Mouse (Mus musculus): ENCODE measurements at regions not wholly inside any gene's neighbourhood (a gene's known extent, or its start where the extent isn't known, plus 50 kb on each side); places are given as distances from the start of the nearest gene placed in this dataset.

DNA sequence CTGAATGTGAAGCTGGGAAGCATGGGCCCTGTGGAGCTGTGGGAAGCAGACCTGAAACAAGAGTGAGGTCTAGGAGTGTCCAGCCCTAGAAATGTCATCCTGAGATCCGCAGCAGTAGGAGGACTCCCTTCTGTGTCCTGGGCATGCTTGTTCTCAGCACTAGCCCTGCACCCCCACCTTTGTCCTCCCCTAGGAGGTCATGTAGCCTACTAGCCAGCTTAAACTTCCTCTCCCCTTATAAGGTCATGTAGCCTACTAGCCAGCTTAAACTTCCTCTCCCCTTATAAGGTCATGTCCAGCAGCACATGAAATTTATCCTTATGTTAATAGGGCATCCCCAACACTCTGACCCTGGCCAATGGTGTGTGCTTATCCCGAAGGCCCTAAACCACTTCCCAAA is 363.5 kb upstream of the Zeb2 start:
- no peak for DNase-seq

DNA sequence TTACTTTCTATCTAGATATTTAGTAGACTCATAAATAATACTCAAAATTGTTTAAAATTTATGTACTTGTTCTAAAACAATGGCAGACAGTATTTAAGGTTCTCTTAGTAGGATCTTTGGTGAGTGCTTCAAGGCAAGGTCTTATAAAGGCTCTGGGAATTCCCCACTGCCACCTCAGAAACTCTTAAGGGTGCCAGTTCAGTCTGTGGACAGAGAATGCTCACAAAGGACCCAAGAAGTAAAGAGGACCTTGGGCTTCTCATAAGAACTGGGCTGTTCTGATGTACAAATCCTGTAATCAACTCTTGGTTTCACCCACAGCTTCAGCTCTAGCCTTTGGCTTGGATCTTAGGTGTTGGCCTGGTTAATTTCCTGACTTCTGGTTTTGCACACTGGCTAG is 358.8 kb upstream of the Zeb2 start:
- no peak for DNase-seq

DNA sequence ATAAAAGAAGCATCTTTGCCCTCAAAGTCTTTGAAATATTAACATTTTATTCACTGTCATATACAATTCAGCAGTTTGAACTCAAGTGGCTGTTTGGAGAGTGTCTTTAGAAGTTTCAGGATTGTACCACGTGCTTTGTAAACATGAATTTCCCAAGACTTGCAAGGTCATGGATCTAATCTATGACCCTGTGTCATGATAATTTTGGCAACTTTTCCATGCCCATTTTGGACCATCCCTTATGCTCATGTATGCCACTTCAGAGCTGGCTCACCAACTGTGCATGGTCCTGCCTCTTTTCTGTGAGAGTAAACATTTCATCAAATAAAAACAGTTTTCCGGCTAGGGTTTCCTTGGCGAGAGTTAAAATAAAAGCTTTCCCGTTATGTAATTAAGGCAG is 347.1 kb upstream of the Zeb2 start:
- no peak for DNase-seq

DNA sequence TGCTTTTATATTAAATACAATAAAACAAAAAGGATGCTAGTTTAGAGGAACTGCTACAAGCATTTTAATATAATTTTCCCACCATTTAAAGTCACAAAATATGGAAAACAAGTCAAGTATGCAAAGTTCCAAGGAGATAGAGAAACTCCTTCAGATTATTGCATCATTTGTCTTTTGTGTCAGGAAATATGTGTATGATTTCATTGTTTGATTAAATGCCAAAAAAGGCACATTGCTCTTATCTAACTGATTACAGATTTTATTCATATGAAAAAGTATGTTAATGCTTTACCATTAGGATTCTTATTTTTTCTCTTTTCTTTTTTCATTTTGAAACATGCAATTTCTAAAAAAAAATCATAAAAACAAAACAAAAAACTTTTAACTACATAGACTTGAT is 342.2 kb upstream of the Zeb2 start:
- no peak for DNase-seq

DNA sequence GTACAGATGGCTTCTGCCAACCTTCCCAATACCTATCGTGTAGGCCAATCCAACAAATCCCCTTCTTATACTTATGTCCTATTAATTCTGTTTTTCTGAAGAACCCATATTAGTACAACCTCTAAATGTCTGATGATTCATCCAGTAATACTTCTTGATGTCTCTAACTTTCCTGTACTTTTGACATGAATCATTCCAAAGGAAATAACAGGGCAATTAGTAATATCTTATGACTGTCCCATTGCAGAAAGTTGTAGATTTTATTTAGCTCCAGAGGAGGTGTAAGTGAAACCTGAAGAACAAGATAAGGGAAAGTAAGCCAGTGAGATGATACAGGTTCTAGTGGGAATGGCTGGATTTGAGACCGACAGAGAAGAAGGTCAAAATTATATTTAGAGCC is 337.6 kb upstream of the Zeb2 start:
- no peak for DNase-seq

DNA sequence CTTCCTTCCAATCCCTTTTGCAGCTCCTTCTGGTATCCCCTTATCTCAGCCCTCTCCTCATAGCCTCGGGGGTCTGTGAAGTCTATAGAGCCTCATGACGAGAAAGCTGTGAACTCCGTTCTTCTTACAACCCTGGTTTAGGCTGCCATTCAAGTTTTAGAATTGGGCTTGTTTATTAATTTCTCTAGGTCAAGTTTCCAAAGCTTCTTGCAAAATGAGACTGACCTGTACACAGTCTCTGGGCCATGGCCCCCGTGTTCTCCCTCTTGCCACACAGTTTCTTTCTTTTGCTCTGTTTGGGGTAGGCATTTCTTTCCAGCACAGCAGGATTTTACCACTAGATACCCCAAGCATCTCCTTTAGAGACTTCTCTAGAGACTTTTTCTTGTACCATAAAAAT is 322.0 kb upstream of the Zeb2 start:
- DNase-seq: no peak

DNA sequence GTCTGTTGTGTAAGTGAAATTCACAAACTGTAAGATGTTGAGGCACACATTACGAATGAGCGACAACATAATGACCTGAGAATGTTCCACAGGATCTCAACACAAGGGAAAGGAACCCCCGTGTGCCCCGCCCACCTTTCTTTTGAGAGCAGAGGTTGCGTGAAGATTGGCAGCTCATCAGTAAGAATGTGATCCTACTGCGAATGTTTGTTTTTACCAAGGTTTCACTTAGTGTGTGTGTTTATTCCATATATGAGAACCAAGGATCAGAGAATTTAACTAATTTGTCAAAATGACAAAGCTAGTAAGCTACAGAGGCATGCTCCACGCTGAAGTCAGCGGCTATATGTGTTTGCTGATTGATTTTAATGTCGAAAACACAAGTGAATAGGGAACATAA is 321.5 kb upstream of the Zeb2 start:
- no peak for DNase-seq

DNA sequence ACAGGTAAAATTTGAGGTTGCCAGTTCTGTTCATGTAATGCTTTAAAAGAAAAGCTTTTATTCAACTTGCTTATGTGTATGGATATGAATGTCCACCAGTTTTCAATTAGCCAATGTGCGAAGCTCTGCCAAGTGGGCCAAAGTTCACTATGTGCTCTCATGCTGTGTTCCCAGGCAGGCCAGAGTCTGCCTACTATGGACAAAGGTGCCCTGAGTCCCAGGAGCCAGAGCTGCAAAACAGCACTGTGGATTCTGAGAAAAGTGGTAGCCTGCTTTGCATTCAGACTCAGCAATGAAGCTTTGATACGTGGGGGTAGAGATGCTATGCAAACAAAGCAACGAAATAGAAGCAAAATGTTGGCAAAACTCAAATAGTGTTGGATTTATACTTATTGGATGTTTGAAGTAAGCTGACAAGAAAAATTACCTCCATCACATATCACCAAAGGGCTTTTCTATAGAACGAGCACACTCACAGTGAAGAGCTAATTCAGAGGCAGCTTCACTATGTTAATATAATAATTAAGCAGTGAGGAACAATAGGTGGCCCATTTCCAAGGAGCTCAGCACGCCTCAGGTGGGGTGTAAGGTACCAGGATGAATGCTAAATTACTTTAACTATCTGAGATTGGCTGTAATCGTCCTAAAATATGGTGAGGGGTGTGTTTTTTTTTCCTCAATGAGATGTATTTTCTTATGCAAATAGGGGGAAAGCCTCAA is 318.2 kb upstream of the Zeb2 start:
- peak; percentile 6 to 16 for DNase-seq

DNA sequence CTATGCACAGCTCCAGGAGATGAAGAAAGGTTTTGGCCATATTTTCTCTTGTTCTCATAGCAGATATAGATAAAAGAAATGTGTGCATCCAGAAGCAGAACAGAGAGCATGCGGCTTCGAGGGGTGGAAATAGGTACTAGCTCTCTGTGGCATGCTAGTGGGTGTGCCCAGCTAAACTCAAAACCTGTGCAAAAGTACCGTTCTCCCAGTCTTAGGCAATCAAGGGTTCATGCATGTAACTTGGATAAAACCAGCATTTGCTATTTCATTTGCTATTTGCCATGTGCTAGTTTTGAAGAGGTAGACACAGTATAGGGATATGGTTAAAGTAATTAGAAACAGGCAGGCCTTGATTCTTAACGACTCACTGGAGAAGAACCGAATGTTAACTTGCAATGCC is 317.6 kb upstream of the Zeb2 start:
- no peak for DNase-seq

DNA sequence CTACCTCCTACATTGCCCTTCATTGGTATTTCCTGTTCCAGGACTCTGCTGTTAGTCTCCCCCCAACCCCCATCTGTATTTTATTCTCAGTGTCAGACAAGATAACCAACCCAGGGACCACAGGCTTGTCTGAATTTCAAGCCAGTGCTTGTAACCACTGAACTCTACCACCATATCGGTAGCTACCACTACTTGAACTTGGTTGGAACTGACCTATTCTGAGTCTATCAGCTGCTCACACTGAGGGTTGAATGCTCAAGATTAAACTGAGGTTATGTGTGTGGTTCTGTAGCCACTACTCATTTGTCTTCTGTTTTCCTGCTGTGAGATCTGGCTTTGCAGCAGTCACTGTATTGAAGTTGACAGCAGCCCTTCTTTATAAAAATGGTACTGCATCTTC is 317.0 kb upstream of the Zeb2 start:
- no peak for DNase-seq

DNA sequence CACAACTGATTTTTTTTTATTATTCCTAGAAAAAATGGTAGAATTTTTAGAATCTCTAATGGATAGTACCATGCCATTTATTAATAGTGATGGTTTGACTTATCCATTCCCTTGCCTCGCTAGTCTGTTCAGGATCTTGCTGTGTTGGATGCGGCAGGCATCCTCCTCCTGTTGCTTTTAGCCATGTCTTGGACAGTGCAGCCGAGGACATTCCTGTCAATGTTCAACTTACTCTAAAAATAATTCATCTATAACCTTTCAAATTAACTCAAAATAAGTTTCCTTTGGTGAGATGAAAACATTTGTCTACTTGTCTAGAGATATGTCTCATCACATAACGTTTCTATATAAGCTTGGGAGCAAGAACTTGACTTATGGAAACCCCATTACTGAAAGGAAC is 314.2 kb upstream of the Zeb2 start:
- no peak for DNase-seq

DNA sequence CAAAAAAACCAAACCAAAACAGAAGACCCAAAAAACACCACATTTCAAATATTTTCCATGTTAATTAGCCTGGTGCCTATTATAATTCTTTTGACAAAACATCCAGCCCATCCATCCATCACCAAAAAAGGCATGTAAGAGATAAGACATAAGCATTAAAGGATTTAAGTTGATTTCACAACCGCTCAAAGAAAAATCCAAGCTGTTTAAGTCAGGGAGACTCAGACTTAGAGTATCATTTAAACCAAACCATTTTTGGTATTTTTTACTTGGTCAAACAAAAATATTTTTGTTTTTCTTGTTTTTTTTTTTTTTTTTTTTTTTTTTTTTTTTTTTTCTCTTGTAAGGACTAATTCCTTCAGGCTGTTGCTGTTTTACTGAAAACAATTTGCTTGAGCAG is 304.6 kb upstream of the Zeb2 start:
- no peak for DNase-seq

DNA sequence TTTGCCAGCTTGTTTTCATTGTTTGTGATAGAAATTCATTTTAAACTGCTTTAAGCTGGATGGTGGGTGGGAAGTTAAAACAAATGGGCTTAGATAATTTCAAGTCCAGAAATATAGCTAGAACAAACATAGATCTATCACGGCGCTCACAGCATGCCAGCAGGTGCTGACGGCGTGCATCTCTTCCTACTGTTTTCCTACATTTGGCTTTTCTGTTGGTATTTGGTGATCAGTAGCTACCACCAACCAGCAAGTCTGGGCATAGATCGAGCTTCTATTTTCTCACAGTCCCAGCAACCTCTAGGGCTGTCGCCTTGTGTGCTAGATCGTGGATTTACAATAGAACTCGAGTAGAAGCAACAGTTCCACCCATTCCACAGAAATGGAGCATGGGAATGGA is 290.9 kb upstream of the Zeb2 start:
- no peak for DNase-seq

DNA sequence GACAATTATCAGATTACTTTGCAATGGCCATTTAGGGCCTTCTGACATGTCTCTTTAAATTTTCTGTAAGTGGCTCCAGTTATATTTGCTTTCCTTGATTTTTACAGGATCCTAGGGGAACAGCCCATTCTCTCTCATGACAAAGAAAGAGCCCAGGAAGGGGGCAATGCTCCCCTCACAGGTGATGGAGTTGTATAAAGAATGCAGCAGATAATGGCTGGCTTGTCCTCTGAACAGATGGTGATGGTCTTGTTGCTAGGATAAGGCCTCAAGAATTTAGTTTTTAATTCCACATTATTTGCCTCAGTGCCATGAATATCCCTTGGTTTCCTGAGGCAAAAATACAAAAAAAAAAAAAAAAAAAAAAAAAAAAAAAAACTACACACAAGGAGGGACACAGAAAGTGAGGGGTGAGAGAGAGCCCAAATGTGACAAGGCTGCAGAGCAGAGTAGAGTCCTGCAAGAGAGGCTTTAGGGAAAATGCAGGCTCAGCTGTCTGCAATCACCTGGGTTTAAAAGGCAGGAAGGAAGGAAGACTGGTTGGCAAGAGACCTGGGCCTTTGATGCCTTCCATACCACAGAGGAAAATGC is 272.8 kb upstream of the Zeb2 start:
- DNase-seq: no peak

DNA sequence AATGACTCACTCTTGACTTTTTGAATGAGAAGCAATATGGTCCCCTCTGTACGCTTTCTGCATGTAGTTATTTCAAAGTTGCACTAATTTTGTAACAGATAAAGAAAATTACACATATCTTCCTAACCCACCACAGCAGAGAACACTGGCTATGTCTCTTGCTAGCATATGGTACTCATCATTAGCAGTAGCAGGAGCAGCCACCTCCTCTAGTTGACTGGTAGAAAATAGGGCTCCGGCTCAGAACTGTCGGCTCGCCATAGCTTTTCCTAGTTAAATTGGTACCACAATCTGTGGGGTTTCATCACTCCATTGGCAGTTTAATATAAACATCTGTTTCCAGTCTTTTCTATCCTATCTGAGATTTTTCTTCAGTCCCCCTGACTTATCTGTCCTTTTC is 254.1 kb upstream of the Zeb2 start:
- DNase-seq: no peak

DNA sequence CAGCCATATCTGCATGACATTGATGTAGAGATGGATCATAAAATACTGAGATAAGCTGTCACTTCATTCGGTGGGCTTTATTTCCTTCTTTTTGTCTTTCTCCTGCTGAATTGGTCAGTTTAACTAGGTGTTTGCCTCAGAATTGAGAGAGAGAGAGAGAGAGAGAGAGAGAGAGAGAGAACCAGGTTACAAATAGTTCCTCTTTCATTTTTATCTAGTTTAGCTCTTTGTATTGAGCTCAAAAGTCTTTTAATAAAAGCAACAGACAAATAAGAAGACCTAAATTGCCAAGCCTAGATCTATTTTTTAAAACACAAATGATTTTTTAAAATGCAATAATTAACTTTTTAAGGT is 253.4 kb upstream of the Zeb2 start:
- DNase-seq: no peak

DNA sequence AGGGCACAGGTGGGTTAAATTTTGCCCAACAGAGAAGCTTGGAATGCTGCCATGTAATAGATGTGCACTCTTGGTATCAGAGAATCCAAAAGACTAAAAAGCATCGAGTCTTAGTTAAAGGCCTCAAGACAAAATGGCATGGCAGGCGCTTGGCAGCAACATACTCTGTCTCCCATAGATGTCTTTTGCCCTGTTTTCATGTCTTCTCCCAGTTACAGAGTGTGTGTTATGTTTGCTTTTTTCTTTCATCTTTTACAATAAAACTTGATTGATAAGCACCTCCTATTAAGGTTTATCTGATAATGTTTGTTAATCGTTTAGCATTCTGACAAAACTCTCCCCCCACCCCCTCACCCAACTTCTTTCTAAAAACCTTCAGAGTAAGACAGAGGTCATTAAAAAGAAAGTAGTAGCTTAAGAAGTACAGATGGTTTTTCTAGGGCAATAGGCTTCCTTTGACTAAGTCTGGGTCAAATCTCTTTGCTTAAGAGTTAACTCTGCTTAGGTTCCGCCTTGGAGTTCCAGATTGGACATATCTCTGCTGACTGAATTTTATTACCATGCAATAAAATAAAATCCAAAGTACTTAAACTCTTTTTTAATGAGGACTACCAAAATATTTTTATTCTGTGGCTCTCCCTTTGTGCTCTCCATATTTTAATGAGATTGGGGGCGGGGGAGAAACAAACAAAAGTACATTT is 252.9 kb upstream of the Zeb2 start:
- DNase-seq: peak in 1 of 2 experiments; percentile 17

DNA sequence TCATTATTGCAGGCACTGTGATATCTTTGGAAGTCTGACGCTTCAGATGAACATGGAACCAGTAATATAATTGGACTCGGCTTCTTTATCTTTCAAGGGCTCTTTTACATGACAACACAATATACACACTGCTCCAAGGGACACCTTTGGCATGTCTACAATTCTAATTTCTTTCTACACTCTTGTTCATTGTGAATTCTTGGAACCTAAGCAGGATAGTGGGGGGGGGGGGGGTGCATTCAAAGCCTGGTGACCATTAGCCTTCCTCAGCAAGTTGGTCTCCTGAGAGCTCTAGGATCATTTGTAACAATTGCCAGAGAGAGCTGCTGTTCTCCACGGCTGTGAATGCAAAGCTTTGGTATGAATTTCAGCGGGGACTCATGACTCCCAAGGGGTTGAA is 252.2 kb upstream of the Zeb2 start:
- DNase-seq: no peak

DNA sequence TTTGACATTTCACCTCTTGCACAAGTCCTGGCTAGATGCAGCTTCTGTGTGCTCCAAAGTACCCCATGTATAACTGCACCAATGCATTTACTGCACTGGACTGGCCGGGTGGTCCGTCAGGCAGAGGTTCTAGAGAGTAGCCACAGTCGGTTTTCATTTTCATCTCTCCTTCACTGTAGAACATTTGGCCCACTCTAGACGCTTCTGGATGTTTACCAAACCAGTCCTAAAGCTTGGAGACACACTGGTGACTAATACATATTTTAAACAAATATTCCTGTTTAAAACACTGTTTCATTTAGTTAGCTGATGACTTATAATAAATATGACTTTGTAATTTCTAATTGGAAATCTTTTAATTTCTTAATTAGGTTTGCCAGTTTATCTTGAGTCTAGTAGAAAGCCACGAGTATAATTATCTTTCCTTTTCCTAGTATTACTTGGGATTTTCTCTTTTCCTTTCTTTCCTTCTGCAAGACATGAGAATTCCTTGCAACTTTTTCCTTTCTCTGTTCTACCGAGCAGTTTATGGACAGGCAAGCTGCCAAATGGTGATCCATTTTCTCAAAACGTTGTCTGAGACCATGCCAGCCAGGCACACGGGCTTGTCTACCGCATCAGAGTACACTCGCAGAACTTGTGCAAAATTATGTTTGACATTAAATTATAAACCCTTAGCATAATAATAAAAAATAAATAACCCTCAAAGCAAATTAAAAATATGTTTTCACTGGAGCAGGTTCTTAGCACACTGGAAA is 250.4 kb upstream of the Zeb2 start:
- peak; percentile 50 to 55 for DNase-seq

DNA sequence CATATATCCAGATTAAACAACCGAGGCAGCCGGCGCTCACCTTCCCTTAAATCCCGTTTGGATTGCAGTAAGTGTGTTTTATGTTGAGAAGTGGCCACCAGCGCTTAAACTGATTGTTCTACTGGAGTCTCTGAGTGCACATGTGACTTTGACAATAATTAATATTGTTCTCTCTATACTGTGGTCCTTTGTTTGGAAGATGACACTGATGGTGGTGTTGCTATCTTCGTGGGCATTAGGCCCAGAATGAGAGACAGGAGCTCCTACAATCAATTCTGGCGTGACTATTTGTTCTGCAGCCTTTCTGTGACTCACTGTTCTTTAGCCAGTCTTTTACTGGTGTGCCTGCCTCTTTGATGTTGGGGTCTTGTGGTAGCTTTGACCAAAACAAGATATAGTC is 240.1 kb upstream of the Zeb2 start:
- DNase-seq: no peak

DNA sequence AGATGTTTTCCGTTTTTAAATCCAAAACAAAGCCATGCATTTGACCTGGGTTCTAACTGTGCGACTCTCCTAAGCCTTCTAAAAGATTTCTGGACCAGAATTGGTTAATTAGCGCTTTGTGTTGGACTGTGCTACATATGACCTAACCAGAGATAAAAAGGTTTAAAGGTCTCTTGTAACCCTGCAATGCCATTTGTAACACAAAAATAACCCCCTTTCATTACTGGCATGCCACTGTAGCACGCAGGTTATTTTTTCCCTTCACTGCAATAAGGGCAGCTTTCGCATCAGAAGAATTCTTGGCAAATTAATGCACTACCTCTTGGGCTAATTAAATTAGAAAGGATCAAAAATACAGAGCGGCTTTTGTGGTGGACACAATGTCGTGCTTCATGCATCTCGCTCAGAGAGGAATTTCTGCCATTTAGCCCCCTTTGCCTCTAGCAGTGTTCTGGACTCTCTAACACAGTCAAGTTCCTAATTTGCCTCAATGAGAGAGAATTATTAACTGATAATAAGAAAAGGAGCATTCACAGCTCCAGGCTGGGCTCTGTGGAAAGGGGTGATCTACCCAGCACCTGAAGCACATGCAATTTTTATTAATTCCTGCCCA is 239.5 kb upstream of the Zeb2 start:
- DNase-seq: no peak

DNA sequence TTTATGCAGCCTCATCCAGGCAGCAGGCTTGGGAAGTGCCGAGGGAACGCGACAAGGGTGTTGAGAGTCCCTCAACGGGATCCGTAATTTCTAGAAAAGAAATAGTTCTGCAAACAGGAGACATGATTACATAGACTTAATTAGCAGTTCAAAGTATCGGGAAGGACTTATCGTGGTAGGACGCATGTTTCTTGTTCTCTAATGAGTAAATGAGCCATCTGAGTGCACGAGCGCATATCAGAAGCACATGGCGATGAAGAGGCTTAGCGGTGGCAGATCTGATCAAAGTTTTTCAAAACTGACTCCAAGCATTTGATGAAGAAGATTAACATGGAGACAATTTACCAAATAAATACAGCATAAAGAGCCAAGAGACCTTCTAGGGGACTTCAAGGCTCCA is 238.8 kb upstream of the Zeb2 start:
- DNase-seq: no peak

DNA sequence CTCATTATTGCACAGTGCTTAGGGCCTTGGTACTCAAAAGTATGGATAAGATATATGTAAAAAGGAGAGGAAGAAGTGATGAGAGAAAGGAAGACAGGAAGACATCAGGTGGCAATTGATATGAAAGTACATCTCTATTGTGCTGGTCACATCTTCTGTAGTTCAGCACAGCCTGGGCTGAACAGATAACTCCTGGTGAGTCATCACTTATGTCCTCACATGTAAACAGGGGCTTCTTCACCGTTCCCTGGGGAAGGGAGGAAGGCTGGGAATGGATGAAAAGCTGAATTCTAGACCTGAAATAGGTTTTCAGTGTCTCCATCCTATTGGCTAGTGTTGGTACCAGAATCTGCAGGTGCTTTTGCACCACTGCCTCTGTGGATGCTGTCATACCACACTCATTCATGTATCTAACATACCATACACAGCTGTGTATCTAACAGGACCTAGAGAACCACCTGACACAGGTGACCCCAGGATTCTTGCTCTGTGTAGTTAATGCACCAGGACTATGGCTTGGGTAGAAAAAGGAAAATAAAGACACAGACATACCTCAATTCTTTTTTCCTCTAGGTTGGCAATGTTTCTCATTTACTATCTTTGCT is 234.4 kb upstream of the Zeb2 start:
- no peak for DNase-seq

Measured in cerebellum, postnatal 10 days (tissue).